Mouse (Mus musculus): Measurements from ENCODE around the gene Enox1.

- TF ChIP-seq CTCF (IDR thresholded peaks at IDR 0.05; ENCODE audit: borderline replicate concordance, extremely low read depth, insufficient read depth, insufficient read length), result no peak
- TF ChIP-seq POLR2A (IDR thresholded peaks at IDR 0.05; ENCODE audit: borderline replicate concordance, extremely low read depth, insufficient read depth, insufficient read length, poor library complexity, severe bottlenecking), result no peak
Observed at GRCm38 (mm10) chr14:77536592-77536991, 380.0 kb downstream of the Enox1 start.

All from brain, embryonic 14.5 days (tissue).